Mouse (Mus musculus) kidney, postnatal 0 days (tissue): ENCODE data around the gene Sec22a. TPM values are rescaled to one million over a fixed set of nuclear protein-coding genes. Genes with fewer than 3 reads are reported as not detected.

Experiments used
- ATAC-seq: fragments of 200-750 bp; cut with Nextera tagmentation; replicated peaks from 2 replicates; pipeline ENCODE4 v1.8.0; 2017; ENCODE audit warnings: low read depth, moderate number of reproducible peaks, moderate TSS enrichment, moderate library complexity; ENCODE audit not compliant: low FRiP score
- DNase-seq: peaks from one replicate; pipeline ENCODE4 v3.0.0-alpha.2; 2016; ENCODE audit warnings: low spot score
- H3K27ac ChIP-seq: fragments of 300-500 bp; sonication (generic); 2 replicates; pipeline ENCODE4 v1.5.1; 2014; ENCODE audit warnings: mild to moderate bottlenecking
- H3K27me3 ChIP-seq: fragments of 300-500 bp; sonication (generic); 2 replicates; pipeline ENCODE4 v1.6.1; 2014; ENCODE audit warnings: low read length, mixed read lengths; ENCODE audit not compliant: insufficient read depth
- H3K36me3 ChIP-seq: fragments of 300-500 bp; sonication (generic); 2 replicates; pipeline ENCODE4 v1.6.1; 2014; ENCODE audit warnings: low read length, mixed read lengths; ENCODE audit not compliant: insufficient read depth
- H3K4me1 ChIP-seq: fragments of 300-500 bp; sonication (generic); replicated peaks from 2 replicates; pipeline ENCODE4 v1.6.1; 2014; ENCODE audit warnings: antibody characterized with exemption, low read length, mixed read lengths; ENCODE audit not compliant: insufficient read depth
- H3K4me2 ChIP-seq: fragments of 300-500 bp; sonication (generic); 2 replicates; pipeline ENCODE4 v1.6.1; 2014; ENCODE audit warnings: mild to moderate bottlenecking, low read length, moderate library complexity, mixed read lengths
- H3K4me3 ChIP-seq: fragments of 300-500 bp; sonication (generic); replicated peaks from 2 replicates; pipeline ENCODE4 v1.5.1; 2014; ENCODE audit warnings: low read depth, low read length
- H3K9ac ChIP-seq: fragments of 300-500 bp; sonication (generic); 2 replicates; pipeline ENCODE4 v1.6.1; 2014; ENCODE audit warnings: low read depth, low read length
- H3K9me3 ChIP-seq: fragments of 300-500 bp; sonication (generic); replicated peaks from 2 replicates; pipeline ENCODE4 v1.6.1; 2016; ENCODE audit warnings: low read length, inconsistent platforms, mixed read lengths
- CTCF ChIP-seq: IDR thresholded peaks from 2 replicates; pipeline ENCODE4 v1.5.1; 2016; ENCODE audit warnings: antibody characterized with exemption, low read depth, mild to moderate bottlenecking, moderate library complexity
- WGBS: fragments of 180-500 bp; shearing (Covaris S2); extraction: QIAGEN DNeasy Blood & Tissue Kit; methylation state at CpG from one replicate; pipeline ENCODE4 v1.1.7; 2014; 5-methylcytosine and 5-hydroxymethylcytosine counted together
- polyA plus RNA-seq: library from polyadenylated mRNA; unstranded; fragments of >200 nt; fragmentation: Nextera tagmentation; extraction: Ambion mirVana; gene quantifications from 2 replicates; pipeline ENCODE4 v1.2.1, GENCODE M21; 2015

The Sec22a gene
- polyA plus RNA-seq, 1 experiment from 2014 or later: 63.8 TPM

- DNase-seq (no peak), ATAC-seq (no peak)
- Histone ChIP-seq H3K4me1 (no peaks in the 10 kb centered on the region), H3K27ac (no peak overlapping the region), H3K4me3 (no peak overlapping the region), H3K4me2 (no peak overlapping the region), H3K9ac (no peak overlapping the region), H3K36me3 (0 out of 2 replicates have a peak, but pooled peaks cover 6% of the 10 kb centered on the region), H3K9me3 (no peaks in the 10 kb centered on the region), H3K27me3 (no peaks in the 10 kb centered on the region)
- TF ChIP-seq CTCF: no peak
Observed at GRCm38 (mm10) chr16:35316856-35317264, 46.9 kb downstream of the Sec22a start.

DNA sequence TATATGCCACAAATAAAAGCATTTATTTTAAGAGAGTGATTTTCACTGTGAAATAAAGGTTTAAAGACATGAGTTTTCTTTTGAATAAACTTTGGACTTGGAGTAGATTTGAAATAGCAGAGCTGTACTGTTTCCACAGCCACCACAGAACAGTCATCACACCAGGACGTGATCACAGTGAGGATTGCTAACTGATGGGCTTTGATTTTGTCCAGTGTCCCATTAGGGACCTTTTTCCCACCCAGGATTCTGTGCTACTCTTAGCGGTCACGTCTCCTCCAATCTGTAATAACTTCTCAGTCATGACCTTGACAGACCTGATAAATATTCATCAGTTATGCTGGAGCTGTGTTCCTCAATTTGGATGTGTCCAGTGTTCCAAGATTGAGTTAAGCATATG, 48.2 kb downstream of the Sec22a start:
- no peak for DNase-seq
- ATAC-seq: no peak
- 0 out of 2 replicates have a peak, but pooled peaks cover 6% of the 10 kb centered on the region for H3K36me3 ChIP-seq
- no peaks in the 10 kb centered on the region for H3K27me3 ChIP-seq
- no peaks in the 10 kb centered on the region for H3K4me1 ChIP-seq
- H3K9me3 ChIP-seq: no peaks in the 10 kb centered on the region
- no peak overlapping the region for H3K9ac ChIP-seq
- no peak overlapping the region for H3K27ac ChIP-seq
- no peak overlapping the region for H3K4me3 ChIP-seq
- WGBS: 65% methylated on average over 3 of the region's 3 CpGs
- no peak overlapping the region for H3K4me2 ChIP-seq
- no peak for TF ChIP-seq CTCF

GRCm38 (mm10) chr16:35311586-35311985, 52.1 kb downstream of the Sec22a start:
- H3K9ac ChIP-seq: no peak overlapping the region
- ATAC-seq (no peak), DNase-seq (no peak)
- H3K27ac ChIP-seq: no peak overlapping the region
- no peaks in the 10 kb centered on the region for H3K4me1 ChIP-seq
- no peak overlapping the region for H3K4me2 ChIP-seq
- H3K27me3 ChIP-seq: no peaks in the 10 kb centered on the region
- TF ChIP-seq CTCF: no peak
- 0 out of 2 replicates have a peak, but pooled peaks cover 6% of the 10 kb centered on the region for H3K36me3 ChIP-seq
- no peak overlapping the region for H3K4me3 ChIP-seq
- H3K9me3 ChIP-seq: no peaks in the 10 kb centered on the region
- WGBS: 69% methylated on average over 8 of the region's 8 CpGs

GRCm38 (mm10) chr16:35310551-35311110, 53.1 kb downstream of the Sec22a start:
- no peak overlapping the region for H3K9ac ChIP-seq
- H3K27ac ChIP-seq: no peak overlapping the region
- H3K9me3 ChIP-seq: no peaks in the 10 kb centered on the region
- 33% methylated on average over 2 of the region's 2 CpGs for WGBS
- H3K4me2 ChIP-seq: no peak overlapping the region
- H3K4me1 ChIP-seq: no peaks in the 10 kb centered on the region
- H3K4me3 ChIP-seq: no peak overlapping the region
- ATAC-seq: no peak
- H3K27me3 ChIP-seq: no peaks in the 10 kb centered on the region
- DNase-seq: no peak
- no peak for TF ChIP-seq CTCF
- H3K36me3 ChIP-seq: 0 out of 2 replicates have a peak, but pooled peaks cover 6% of the 10 kb centered on the region

- TF ChIP-seq CTCF: no peak
- Histone ChIP-seq H3K36me3 (0 out of 2 replicates have a peak, but pooled peaks cover 6% of the 10 kb centered on the region), H3K4me1 (no peaks in the 10 kb centered on the region), H3K4me2 (no peak overlapping the region), H3K27me3 (no peaks in the 10 kb centered on the region), H3K4me3 (no peak overlapping the region), H3K27ac (no peak overlapping the region), H3K9me3 (no peaks in the 10 kb centered on the region), H3K9ac (no peak overlapping the region)
- no peak for DNase-seq
- ATAC-seq: no peak
- WGBS: 89% methylated on average over 4 of the region's 4 CpGs
Observed at GRCm38 (mm10) chr16:35309634-35310033, 54.1 kb downstream of the Sec22a start.

DNA sequence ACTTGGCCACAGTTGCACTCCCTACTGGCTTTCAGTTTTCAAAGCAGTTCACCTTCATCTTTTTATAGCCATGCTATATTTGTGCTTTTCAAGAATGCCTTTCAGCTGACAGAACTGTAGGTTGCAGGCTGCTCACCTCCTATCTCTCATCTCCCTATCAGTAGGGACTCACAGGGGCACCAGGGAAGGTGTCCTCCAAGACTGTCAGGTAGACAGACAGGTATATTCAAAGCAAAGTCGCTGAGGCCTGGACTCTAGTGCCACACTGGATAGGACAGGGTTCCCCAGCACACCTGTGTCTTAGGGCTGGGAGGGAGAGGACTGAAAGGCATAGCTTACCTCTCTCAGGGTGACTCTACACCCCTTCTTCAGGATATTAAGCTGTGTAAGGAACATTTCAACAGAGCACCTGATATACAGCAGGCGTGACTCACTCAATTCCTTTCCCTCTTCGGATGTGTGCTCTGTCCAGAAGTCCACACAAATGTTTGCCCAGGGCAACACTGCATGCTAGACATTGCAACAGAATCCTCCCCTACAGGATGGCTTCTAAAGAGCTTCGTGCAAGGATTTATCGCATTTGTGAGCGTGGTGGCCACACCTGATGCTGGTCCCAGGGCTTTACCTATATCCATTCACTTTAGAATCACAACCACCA, 55.1 kb downstream of the Sec22a start:
- 0 out of 2 replicates have a peak, but pooled peaks cover 5% of the 10 kb centered on the region for H3K36me3 ChIP-seq
- DNase-seq (no peak), ATAC-seq (no peak)
- H3K4me3 ChIP-seq: no peak overlapping the region
- TF ChIP-seq CTCF: no peak
- H3K9ac ChIP-seq: no peak overlapping the region
- WGBS: 91% methylated on average over 6 of the region's 6 CpGs
- no peaks in the 10 kb centered on the region for H3K4me1 ChIP-seq
- H3K27ac ChIP-seq: no peak overlapping the region
- H3K4me2 ChIP-seq: no peak overlapping the region
- no peaks in the 10 kb centered on the region for H3K9me3 ChIP-seq
- no peaks in the 10 kb centered on the region for H3K27me3 ChIP-seq
